Mouse (Mus musculus) limb, embryonic 14.5 days (tissue): ENCODE measurements at regions not wholly inside any gene's neighbourhood (a gene's known extent, or its start where the extent isn't known, plus 50 kb on each side); places are given as distances from the start of the nearest gene placed in this dataset.
A peak's percentile ranks its signal among the peaks of the same experiment; 100 is the strongest.

ENCODE experiments used
- ATAC-seq: fragments of 200-750 bp; cut with Nextera tagmentation; 2 replicates; pipeline ENCODE4 v1.8.0; 2017; ENCODE audit warnings: low read depth, moderate number of reproducible peaks, moderate TSS enrichment; ENCODE audit not compliant: low FRiP score
- DNase-seq: peaks from one replicate; pipeline ENCODE4 v3.0.0-alpha.2; 2015; ENCODE audit warnings: low spot score
- H3K27ac ChIP-seq: fragments of 300-500 bp; sonication (generic); replicated peaks from 2 replicates; pipeline ENCODE4 v1.5.1; 2014; ENCODE audit warnings: low read depth, mild to moderate bottlenecking, low read length, moderate library complexity, mixed read lengths
- H3K27me3 ChIP-seq: fragments of 300-500 bp; sonication (generic); 2 replicates; pipeline ENCODE4 v1.6.1; 2014; ENCODE audit warnings: low read length, mixed read lengths; ENCODE audit not compliant: control insufficient read depth, insufficient read depth
- H3K36me3 ChIP-seq: fragments of 300-500 bp; sonication (generic); 2 replicates; pipeline ENCODE4 v1.6.1; 2014; ENCODE audit warnings: mild to moderate bottlenecking, low read length, moderate library complexity, mixed read lengths; ENCODE audit not compliant: control insufficient read depth, insufficient read depth
- H3K4me1 ChIP-seq: fragments of 300-500 bp; sonication (generic); 2 replicates; pipeline ENCODE4 v1.6.1; 2014; ENCODE audit warnings: antibody characterized with exemption, low read length, mixed read lengths; ENCODE audit not compliant: control insufficient read depth, insufficient read depth
- H3K4me2 ChIP-seq: fragments of 300-500 bp; sonication (generic); replicated peaks from 2 replicates; pipeline ENCODE4 v1.6.1; 2014; ENCODE audit warnings: low read depth, mild to moderate bottlenecking, low read length, moderate library complexity; ENCODE audit not compliant: severe bottlenecking
- H3K4me3 ChIP-seq: fragments of 300-500 bp; sonication (generic); replicated peaks from 2 replicates; pipeline ENCODE4 v1.5.1; 2014; ENCODE audit warnings: low read length
- H3K9ac ChIP-seq: fragments of 300-500 bp; sonication (generic); 2 replicates; pipeline ENCODE4 v1.6.1; 2014; ENCODE audit warnings: mild to moderate bottlenecking, low read depth, low read length, moderate library complexity; ENCODE audit not compliant: severe bottlenecking
- H3K9me3 ChIP-seq: fragments of 300-500 bp; sonication (generic); 2 replicates; pipeline ENCODE4 v1.6.1; 2016; ENCODE audit warnings: low read length; ENCODE audit not compliant: control insufficient read depth
- POLR2A ChIP-seq: fragments of 200-500 bp; IDR thresholded peaks from 2 replicates; pipeline ENCODE4 v1.8.0; 2012; ENCODE audit warnings: inconsistent platforms, mild to moderate bottlenecking, moderate library complexity, borderline replicate concordance; ENCODE audit not compliant: insufficient read depth, insufficient read length; ENCODE audit errors: extremely low read depth
- WGBS: fragments of 180-500 bp; shearing (Covaris S2); extraction: QIAGEN DNeasy Blood & Tissue Kit; methylation state at CpG from one replicate; pipeline ENCODE4 v1.1.7; 2014; 5-methylcytosine and 5-hydroxymethylcytosine counted together

DNA sequence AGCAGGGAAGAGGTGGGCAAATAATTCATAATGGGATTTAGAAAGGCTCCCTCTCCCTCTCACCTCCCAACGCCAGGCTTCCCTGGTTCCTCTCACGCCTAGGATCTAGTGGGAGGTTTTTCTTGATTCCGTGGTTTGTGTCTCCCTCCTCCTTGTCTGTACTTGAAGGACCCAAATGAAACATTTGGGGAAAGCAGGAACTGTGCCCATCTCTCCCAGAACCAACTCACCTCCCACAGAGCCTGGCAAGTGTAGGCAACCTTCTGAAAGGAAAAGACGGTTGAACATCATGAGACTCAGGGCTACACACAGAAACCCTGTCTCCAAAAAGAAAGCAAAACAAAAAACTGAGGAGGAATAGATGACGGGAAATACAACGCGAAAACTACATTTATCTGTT, 126.0 kb upstream of the E2f7 start:
- Histone ChIP-seq H3K9ac (no peak overlapping the region), H3K27me3 (no peaks in the 10 kb centered on the region), H3K4me3 (no peak overlapping the region), H3K9me3 (peaks cover under 1% of the 10 kb centered on the region; the same call in 1 of the 2 replicates), H3K4me2 (no peak overlapping the region), H3K36me3 (no peaks in the 10 kb centered on the region), H3K27ac (no peak overlapping the region), H3K4me1 (no peaks in the 10 kb centered on the region)
- ATAC-seq, result no peak
- no peak for DNase-seq
- TF ChIP-seq POLR2A, result no peak
- 93% methylated on average over 7 of the region's 7 CpGs for WGBS

DNA sequence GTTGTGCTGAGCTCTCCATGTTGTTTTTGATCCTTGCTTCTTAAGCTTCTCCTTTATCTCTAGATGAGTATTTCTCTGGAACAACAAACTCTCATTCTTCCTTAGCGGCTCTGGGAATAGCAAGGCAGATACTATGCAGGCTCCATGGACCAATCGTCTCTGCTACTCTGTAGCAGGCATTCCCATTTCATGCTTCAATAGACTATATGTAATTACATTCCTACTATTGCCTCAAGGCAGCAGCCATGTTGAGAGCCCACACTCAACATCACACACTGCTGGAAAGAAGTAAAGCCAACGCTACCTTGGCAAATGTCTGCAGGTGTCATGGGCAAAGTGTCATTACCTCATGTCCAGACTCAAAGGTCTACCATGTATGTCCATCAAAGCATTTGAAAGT, 119.6 kb upstream of the E2f7 start:
- Histone ChIP-seq H3K4me2 (no peak overlapping the region), H3K36me3 (no peaks in the 10 kb centered on the region), H3K4me1 (no peaks in the 10 kb centered on the region), H3K9me3 (no peaks in the 10 kb centered on the region), H3K27me3 (no peaks in the 10 kb centered on the region), H3K27ac (no peak overlapping the region), H3K9ac (no peak overlapping the region), H3K4me3 (no peak overlapping the region)
- ATAC-seq (no peak), DNase-seq (no peak)
- 90% methylated on average over 3 of the region's 3 CpGs for WGBS
- no peak for TF ChIP-seq POLR2A

DNA sequence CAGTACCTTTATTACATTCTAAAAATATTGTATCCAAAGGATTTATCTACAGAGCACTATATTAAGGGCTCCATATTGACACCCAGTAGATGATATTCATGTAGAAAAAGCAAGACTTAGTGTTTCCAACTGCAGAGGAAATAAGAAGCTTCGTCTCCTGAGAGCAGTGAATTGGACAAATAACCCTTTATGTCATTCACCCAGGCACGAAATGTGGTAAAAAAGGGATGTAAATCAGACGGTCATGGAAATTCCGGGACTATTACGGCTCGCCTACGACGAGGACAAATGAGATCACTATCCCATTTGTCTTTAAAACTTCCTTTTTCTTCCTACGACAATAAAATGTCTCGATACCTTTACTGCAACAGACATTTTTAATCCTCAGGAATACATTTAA, 104.8 kb upstream of the E2f7 start:
- Histone ChIP-seq H3K4me2 (no peak overlapping the region), H3K4me3 (no peak overlapping the region), H3K4me1 (no peaks in the 10 kb centered on the region), H3K36me3 (no peaks in the 10 kb centered on the region), H3K27me3 (no peaks in the 10 kb centered on the region), H3K9ac (no peak overlapping the region), H3K27ac (no peak overlapping the region), H3K9me3 (no peaks in the 10 kb centered on the region)
- WGBS, result 64% methylated on average over 10 of the region's 10 CpGs
- ATAC-seq (no peak), DNase-seq (no peak)
- no peak for TF ChIP-seq POLR2A

DNA sequence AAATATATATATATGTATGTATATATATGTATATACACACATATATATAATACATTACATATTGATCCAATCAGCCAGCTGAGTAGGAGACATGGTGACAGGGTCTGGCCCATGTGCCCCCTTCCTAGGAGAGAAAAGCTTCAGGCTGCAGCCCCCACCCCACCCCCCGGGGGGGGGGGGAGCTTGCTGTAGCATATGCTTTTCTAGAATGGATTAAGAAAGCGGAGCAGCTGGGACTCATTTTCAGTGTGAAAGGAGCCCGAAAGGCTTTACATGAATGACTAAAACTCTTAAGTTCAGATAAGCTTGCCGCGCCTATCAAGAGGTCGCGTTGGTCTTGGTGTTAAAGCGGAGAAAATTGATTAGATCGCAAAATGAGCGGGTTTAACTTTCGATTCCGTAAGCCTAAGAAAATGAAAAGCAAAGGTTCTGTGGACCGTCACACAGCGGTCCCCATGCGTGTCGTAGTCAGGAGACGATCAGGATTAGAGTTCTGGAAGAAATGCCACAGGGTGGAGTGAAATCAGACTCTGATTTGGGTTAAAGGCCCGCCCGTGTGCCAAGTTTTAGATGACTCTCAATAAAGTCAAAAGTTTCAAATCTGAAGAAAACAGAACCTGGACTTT, 103.1 kb upstream of the E2f7 start:
- Histone ChIP-seq H3K27me3 (no peaks in the 10 kb centered on the region), H3K27ac (no peak overlapping the region), H3K4me1 (no peaks in the 10 kb centered on the region), H3K36me3 (no peaks in the 10 kb centered on the region), H3K4me2 (no peak overlapping the region), H3K9me3 (no peaks in the 10 kb centered on the region), H3K4me3 (no peak overlapping the region), H3K9ac (no peak overlapping the region)
- WGBS, result 89% methylated on average over 19 of the region's 19 CpGs
- no peak for TF ChIP-seq POLR2A
- DNase-seq, result no peak
- peak; percentile 41 for ATAC-seq

DNA sequence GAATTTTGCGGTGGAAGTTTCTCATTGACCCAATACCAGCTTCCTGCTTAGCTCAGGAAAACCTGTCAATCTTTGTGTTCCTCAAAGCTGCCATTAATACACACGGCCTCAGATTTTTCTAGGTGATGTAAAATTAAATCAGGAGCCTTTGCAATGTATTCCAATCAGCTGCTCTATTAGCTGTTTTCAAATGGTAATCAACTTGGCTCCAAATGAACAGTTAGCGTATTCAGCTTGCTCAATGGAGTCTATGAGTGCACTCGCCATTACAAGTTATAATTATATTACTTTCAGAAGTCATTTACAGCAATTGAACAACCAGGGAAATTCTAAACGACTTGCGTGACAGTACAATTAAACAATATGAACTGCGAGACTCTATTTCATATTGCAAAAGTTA, 97.6 kb upstream of the E2f7 start:
- no peaks in the 10 kb centered on the region for H3K27me3 ChIP-seq
- H3K9ac ChIP-seq, result no peak overlapping the region
- TF ChIP-seq POLR2A, result no peak
- 82% methylated on average over 7 of the region's 7 CpGs for WGBS
- H3K4me3 ChIP-seq, result no peak overlapping the region
- H3K36me3 ChIP-seq, result no peaks in the 10 kb centered on the region
- H3K4me1 ChIP-seq, result no peaks in the 10 kb centered on the region
- no peak overlapping the region for H3K4me2 ChIP-seq
- no peaks in the 10 kb centered on the region for H3K9me3 ChIP-seq
- no peak for DNase-seq
- ATAC-seq, result no peak
- H3K27ac ChIP-seq, result no peak overlapping the region

DNA sequence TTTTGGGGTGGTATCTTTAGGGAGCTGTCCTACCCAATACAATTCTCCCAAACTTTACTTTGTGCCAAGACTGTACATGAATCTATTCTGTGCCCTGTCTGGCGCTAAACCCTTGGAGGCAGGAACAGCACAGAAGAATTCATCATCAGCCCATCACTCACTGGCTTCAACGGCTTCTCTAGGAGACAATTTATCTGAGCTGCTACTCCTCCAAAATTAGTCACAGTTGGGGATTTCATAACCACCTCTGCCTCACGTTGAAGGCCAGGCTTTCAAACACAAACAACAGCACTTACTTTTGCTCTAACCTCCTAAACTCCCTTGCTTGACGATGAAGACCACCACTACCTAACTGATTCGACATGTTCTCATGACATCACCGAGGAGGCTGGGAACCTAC, 95.1 kb upstream of the E2f7 start:
- H3K9me3 ChIP-seq, result no peaks in the 10 kb centered on the region
- H3K27ac ChIP-seq, result no peak overlapping the region
- DNase-seq, result no peak
- H3K27me3 ChIP-seq, result no peaks in the 10 kb centered on the region
- no peak overlapping the region for H3K4me3 ChIP-seq
- no peak for TF ChIP-seq POLR2A
- no peaks in the 10 kb centered on the region for H3K36me3 ChIP-seq
- H3K9ac ChIP-seq, result no peak overlapping the region
- H3K4me1 ChIP-seq, result no peaks in the 10 kb centered on the region
- WGBS, result 71% methylated on average over 6 of the region's 6 CpGs
- ATAC-seq, result no peak
- no peak overlapping the region for H3K4me2 ChIP-seq
